Mouse (Mus musculus) liver (tissue): ENCODE data around the gene Spock1.
A peak's percentile ranks its signal among the peaks of the same experiment; 100 is the strongest.

ENCODE experiments used
- DNase-seq: peaks from one replicate; pipeline ENCODE4 v3.0.0-alpha.2; 2020; ENCODE audit warnings: mixed read lengths

Spock1 gene

GRCm38 (mm10) chr13:57908266-57908582 lies at the start of gene Spock1:
TSS of gene Spock1 (minus strand) at chr13:57908332.
- peak; percentile 82 for DNase-seq

GRCm38 (mm10) chr13:57950091-57950490 lies 42.0 kb upstream of the Spock1 start:
- DNase-seq, result no peak

- DNase-seq, result no peak
Measured at GRCm38 (mm10) chr13:57949513-57949912, 41.4 kb upstream of the Spock1 start.

- DNase-seq, result no peak
Measured at GRCm38 (mm10) chr13:57945197-57945596, 37.1 kb upstream of the Spock1 start.

GRCm38 (mm10) chr13:57944434-57944833 lies 36.3 kb upstream of the Spock1 start:
- no peak for DNase-seq

DNA sequence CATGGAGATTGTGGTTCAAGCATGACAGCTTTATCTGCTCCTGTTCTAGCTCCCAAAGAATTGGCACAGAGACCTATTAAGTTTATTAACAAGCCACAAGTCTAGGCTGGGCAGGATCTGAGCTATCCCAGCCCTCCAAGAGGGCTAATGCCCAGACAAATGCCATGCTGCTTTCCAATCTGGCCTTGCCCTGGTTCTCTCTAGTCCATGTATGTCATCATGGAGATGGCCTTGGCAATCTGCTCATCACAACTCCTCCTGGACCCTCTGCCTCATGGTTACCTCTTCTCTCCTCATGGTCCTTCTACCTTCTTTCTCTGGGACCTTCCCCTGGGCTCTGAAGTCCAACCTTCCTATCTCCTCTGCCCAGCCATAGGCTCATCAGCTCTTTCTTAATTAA lies 35.8 kb upstream of the Spock1 start:
- DNase-seq, result no peak

- DNase-seq, result no peak
Measured at GRCm38 (mm10) chr13:57937463-57938229, 29.5 kb upstream of the Spock1 start.

- no peak for DNase-seq
Measured at GRCm38 (mm10) chr13:57931998-57932397, 23.9 kb upstream of the Spock1 start.

DNA sequence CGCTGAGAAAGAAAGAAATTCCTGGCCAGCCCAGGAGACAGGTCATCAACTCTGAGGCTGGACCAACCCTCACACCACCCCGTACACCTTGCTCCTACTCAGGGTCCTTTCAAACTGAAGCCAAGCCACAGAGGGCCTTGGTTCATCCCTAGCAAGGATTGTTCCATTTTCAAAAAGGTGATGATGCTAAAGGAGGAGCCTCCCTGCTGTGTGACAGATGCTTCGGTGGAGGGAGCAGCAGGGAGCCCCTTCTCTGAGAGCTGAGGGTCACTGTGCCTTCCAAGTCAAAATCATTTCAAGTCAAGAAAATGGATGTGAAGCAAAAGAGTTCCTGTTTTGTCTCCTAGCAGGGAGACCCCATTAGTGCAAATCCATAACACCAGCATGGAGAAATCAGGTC lies 23.2 kb upstream of the Spock1 start:
- DNase-seq, result no peak

DNA sequence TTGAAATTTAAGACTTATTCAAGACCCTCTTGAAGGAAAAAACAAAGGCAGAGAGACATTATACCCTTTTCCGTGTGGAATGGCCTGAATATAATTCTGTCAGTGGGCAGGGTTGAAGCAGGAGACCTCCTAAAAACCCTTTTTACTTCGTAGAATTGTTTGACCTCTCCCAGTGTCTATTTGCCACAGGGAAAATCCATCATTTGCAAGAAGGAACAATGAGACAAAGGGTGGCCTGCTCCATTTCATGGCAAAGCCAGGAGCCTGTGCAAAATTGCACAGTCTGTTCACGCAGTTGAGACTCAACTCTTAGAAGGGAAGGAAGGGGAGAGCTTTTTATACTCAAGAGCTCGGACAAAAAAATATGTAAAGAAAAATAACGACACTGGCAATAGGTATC lies 22.6 kb upstream of the Spock1 start:
- no peak for DNase-seq

- DNase-seq, result no peak
Measured at GRCm38 (mm10) chr13:57930283-57930682, 22.2 kb upstream of the Spock1 start.

DNA sequence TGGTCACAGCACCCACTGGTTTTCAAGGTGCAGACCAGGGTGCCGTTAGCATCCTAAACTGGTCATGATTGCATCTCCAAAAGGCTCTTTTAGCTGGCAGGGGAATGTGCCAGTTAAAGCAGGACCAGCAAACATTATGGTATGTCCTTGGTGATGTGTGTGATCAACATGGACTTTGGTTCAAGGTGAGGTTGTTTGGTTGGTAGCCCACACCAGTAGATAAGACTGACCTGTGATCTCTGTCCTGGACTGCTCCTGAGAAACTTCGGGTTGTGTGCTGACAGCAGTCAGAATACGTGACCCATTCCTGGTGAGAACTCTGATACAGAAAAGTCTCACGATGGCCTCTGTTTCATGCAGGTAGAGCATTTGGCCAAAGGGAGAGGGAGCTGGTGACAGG lies 11.8 kb upstream of the Spock1 start:
- no peak for DNase-seq

- no peak for DNase-seq
Measured at GRCm38 (mm10) chr13:57911171-57911570, 3.0 kb upstream of the Spock1 start.

GRCm38 (mm10) chr13:57907428-57908265 lies 485 bp downstream of the Spock1 start:
- DNase-seq, result no peak

DNA sequence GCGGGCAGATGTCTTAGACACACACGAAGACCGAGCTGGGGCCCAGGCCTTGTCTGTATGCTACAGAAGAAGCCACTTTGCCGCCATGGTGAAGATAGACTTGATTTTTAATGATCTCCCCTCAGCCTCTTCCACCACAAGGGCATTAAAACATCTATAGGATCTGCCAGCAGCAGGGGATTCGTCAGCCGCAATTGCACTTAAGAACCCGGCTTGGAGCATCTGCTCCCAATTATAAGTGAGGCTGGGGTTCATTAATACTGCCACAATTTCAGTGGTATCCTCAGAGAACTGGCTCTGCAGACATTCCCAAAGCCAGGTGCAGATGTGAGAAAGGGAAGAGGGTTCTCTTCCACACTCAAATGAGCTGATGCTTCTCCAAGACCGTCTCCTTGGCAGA lies 13.5 kb downstream of the Spock1 start:
- DNase-seq, result no peak

DNA sequence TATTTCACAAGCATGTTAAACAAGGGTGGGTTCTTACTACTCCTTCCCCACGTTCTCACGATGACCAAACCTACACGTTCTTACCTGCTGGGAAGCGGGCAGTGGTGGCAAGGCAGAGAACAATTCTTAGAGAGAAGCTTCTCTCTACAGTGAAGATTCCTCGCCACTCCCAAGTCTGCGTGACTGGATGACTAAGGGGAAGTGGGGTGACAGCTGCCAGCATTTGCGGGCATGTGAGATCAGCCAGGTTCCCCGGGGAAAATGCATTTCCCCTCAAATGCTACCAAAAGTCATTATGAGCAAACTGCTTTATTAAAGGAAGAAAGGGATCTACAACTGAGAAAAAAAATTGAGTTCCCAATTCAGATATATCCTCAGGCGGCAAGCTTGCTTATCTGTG lies 18.4 kb downstream of the Spock1 start:
- no peak for DNase-seq

- no peak for DNase-seq
Measured at GRCm38 (mm10) chr13:57889050-57889449, 19.1 kb downstream of the Spock1 start.

DNA sequence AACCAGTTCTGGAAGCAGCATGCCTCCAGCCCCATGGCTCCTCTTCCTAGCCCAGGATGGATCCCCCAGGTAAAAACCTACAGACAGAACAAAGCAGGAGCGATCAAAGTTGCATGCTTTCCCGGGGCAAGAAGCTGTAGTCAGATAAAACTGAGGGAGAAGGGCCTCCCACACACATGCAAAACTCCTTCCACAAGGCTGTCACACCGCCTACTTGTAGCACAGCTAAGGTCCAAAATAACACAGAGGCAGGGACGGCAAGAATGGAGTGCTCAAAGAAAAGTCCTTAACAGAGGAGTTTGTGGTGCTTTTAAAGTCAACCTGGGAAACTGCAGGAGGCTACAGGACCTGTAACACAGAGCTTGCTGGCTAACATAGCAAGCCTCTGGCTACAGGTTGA lies 28.3 kb downstream of the Spock1 start:
- no peak for DNase-seq

- DNase-seq, result no peak
Measured at GRCm38 (mm10) chr13:57878797-57879196, 29.3 kb downstream of the Spock1 start.

- DNase-seq, result no peak
Measured at GRCm38 (mm10) chr13:57877782-57878181, 30.4 kb downstream of the Spock1 start.

DNA sequence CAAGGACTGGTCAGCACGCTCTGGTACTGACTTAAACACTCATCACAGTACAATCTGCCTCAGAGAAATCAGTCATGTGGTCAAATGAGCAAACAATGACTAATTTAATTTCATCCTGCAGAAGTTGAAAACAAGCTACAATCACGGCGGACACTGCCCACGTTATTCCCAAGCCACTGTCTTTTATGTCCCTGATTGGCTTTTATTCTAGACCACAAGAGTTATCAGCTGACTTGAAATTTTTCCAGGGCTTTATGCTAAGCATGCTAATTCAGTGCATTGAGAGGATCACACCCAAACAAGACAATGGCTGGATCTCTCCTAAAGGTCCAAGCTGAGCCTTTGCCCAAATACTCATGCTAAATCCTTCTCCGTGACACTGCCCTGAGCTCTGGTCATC lies 31.2 kb downstream of the Spock1 start:
- DNase-seq, result no peak

DNA sequence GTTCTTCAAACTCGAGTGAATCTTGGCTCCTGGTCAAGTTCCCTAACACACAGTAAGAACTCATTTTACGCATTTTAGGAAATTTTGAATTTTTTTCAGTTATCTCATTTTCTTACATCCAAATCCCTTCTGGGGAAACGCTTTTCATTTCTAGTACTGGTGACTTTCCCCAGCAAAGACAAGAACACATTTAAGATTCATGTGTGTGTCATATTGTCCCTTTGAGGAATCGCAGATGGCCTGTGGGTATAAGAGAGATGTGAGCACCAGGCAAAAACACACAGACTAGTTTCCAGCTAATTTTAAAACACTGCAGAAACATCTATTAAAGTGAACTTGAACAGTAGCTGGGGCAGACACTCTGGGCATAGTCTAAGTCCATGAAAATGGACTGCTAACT lies 38.1 kb downstream of the Spock1 start:
- DNase-seq, result no peak

GRCm38 (mm10) chr13:57867586-57867985 lies 40.5 kb downstream of the Spock1 start:
- DNase-seq, result peak; percentile 20

DNA sequence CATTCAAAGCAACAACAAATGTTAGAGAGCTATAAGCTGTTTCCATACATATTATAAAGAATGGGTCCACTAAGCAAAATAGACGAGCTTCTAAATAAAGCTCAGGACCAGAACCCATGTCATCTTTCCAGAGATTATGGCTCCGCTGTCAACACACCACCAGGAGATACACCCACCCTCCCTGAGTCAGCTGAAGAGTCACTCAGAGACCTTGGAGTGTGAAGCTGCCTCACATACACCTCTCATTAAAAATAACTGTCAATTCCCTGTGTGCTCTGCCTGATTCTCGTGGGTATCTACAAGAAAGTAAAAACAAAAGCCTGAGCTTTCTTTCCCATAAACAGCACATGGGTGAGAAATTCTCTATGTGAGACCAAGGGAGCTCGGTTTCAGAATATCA lies 43.1 kb downstream of the Spock1 start:
- no peak for DNase-seq
